Mouse (Mus musculus) midbrain, embryonic 16.5 days (tissue): Measurements from ENCODE around the gene Cdk5r1. TPM values are rescaled to one million over a fixed set of nuclear protein-coding genes. Genes with fewer than 3 reads are reported as not detected.

ENCODE experiments used
- ATAC-seq: fragments of 200-750 bp; cut with Nextera tagmentation; 2 replicates; pipeline ENCODE4 v1.8.0; 2017; ENCODE audit warnings: moderate TSS enrichment
- H3K27ac ChIP-seq: fragments of 300-500 bp; sonication (generic); 2 replicates; pipeline ENCODE4 v1.5.1; 2014; ENCODE audit warnings: mild to moderate bottlenecking, low read length, mixed read lengths
- H3K27me3 ChIP-seq: fragments of 300-500 bp; sonication (generic); 2 replicates; pipeline ENCODE4 v1.6.1; 2014; ENCODE audit warnings: low read depth, low read length, mixed read lengths; ENCODE audit not compliant: control insufficient read depth, insufficient read depth
- H3K36me3 ChIP-seq: fragments of 300-500 bp; sonication (generic); 2 replicates; pipeline ENCODE4 v1.6.1; 2014; ENCODE audit warnings: mild to moderate bottlenecking, low read length, moderate library complexity, mixed read lengths; ENCODE audit not compliant: control insufficient read depth, insufficient read depth
- H3K4me1 ChIP-seq: fragments of 300-500 bp; sonication (generic); 2 replicates; pipeline ENCODE4 v1.6.1; 2014; ENCODE audit warnings: mild to moderate bottlenecking, low read length, mixed read lengths; ENCODE audit not compliant: control insufficient read depth, insufficient read depth
- H3K4me2 ChIP-seq: fragments of 300-500 bp; sonication (generic); 2 replicates; pipeline ENCODE4 v1.6.1; 2014; ENCODE audit warnings: mild to moderate bottlenecking, low read length, mixed read lengths
- H3K4me3 ChIP-seq: fragments of 300-500 bp; sonication (generic); 2 replicates; pipeline ENCODE4 v1.5.1; 2014; ENCODE audit warnings: low read depth, mild to moderate bottlenecking, low read length, moderate library complexity, mixed read lengths
- H3K9ac ChIP-seq: fragments of 300-500 bp; sonication (generic); 2 replicates; pipeline ENCODE4 v1.6.1; 2014; ENCODE audit warnings: low read depth, low read length, mixed read lengths
- H3K9me3 ChIP-seq: fragments of 300-500 bp; sonication (generic); replicated peaks from 2 replicates; pipeline ENCODE4 v1.6.1; 2014; ENCODE audit warnings: mild to moderate bottlenecking, low read length, mixed read lengths; ENCODE audit not compliant: control insufficient read depth, poor library complexity, severe bottlenecking
- WGBS: fragments of 180-500 bp; shearing (Covaris S2); extraction: QIAGEN DNeasy Blood & Tissue Kit; methylation state at CpG from one replicate; pipeline ENCODE4 v1.1.7; 2014; 5-methylcytosine and 5-hydroxymethylcytosine counted together
- polyA plus RNA-seq: library from polyadenylated mRNA; unstranded; fragments of >200 nt; fragmentation: Nextera tagmentation; extraction: Ambion mirVana; gene quantifications from 2 replicates; pipeline ENCODE4 v1.2.1, GENCODE M21; 2015

Cdk5r1 gene
- polyA plus RNA-seq, result 90.2 and 91.0 TPM in 2 replicates

GRCm38 (mm10) chr11:80476222-80477189 lies at the start of gene Cdk5r1:
TSS of gene Cdk5r1 (plus strand) at chr11:80477023.
- under 1% methylated on average over 54 of the region's 116 CpGs for WGBS
- peak; percentile 89 for ATAC-seq

GRCm38 (mm10) chr11:80428381-80429008 lies 48.3 kb upstream of the Cdk5r1 start, which contains the start of gene Psmd11:
TSS of gene Psmd11 (plus strand) at chr11:80428615.
- peak within 1 kb of the TSS; percentile 95 for H3K4me2 ChIP-seq
- H3K27ac ChIP-seq, result peak within 1 kb of the TSS; percentile 92
- peak within 1 kb of the TSS; percentile 92 for H3K9ac ChIP-seq
- H3K9me3 ChIP-seq, result no peaks in the 10 kb centered on the region
- peaks cover 15% of the 10 kb centered on the region for H3K4me1 ChIP-seq
- peak; percentile 100 for ATAC-seq
- H3K36me3 ChIP-seq, result peaks cover 10% of the 10 kb centered on the region
- H3K4me3 ChIP-seq, result peak within 1 kb of the TSS; percentile 98
- H3K27me3 ChIP-seq, result no peaks in the 10 kb centered on the region
- WGBS, result under 1% methylated on average over 36 of the region's 58 CpGs

More at GRCm38 (mm10) chr11:80476222-80477189, at the start of gene Cdk5r1:
- peak within 1 kb of the TSS; percentile 99 for H3K9ac ChIP-seq
- H3K4me2 ChIP-seq, result peak within 1 kb of the TSS; percentile 83
- no peaks in the 10 kb centered on the region for H3K9me3 ChIP-seq
- peaks cover 5% of the 10 kb centered on the region for H3K4me1 ChIP-seq
- H3K27me3 ChIP-seq, result no peaks in the 10 kb centered on the region
- no peaks in the 10 kb centered on the region; the same call in 1 of the 2 replicates for H3K36me3 ChIP-seq
- peak within 1 kb of the TSS; percentile 99 for H3K27ac ChIP-seq
- peak within 1 kb of the TSS; percentile 86 for H3K4me3 ChIP-seq

GRCm38 (mm10) chr11:80429009-80429475 lies 47.8 kb upstream of the Cdk5r1 start:
- H3K9me3 ChIP-seq, result no peaks in the 10 kb centered on the region
- no peaks in the 10 kb centered on the region for H3K27me3 ChIP-seq
- peaks cover 15% of the 10 kb centered on the region for H3K4me1 ChIP-seq
- H3K27ac ChIP-seq, result peak overlapping the region; percentile 92
- H3K9ac ChIP-seq, result peak overlapping the region; percentile 92
- H3K4me2 ChIP-seq, result peak overlapping the region; percentile 95
- 1% methylated on average over 34 of the region's 37 CpGs for WGBS
- ATAC-seq, result peak; percentile 16
- H3K36me3 ChIP-seq, result peaks cover 10% of the 10 kb centered on the region
- H3K4me3 ChIP-seq, result peak overlapping the region; percentile 98

GRCm38 (mm10) chr11:80429500-80430166 lies 47.2 kb upstream of the Cdk5r1 start:
- ATAC-seq, result no peak
- Histone ChIP-seq H3K9me3 (no peaks in the 10 kb centered on the region), H3K4me1 (peaks cover 15% of the 10 kb centered on the region), H3K4me3 (peak overlapping the region; percentile 98), H3K4me2 (peak overlapping the region; percentile 95), H3K36me3 (peaks cover 10% of the 10 kb centered on the region), H3K27ac (no peak overlapping the region), H3K9ac (peak overlapping the region; percentile 92), H3K27me3 (no peaks in the 10 kb centered on the region)
- 57% methylated on average over 14 of the region's 14 CpGs for WGBS

- H3K9ac ChIP-seq, result no peak overlapping the region
- 95% methylated on average over 3 of the region's 3 CpGs for WGBS
- no peak for ATAC-seq
Observed at GRCm38 (mm10) chr11:80430366-80430910, 46.4 kb upstream of the Cdk5r1 start.

GRCm38 (mm10) chr11:80446916-80447315 lies 29.9 kb upstream of the Cdk5r1 start:
- Histone ChIP-seq H3K9me3 (no peaks in the 10 kb centered on the region), H3K4me3 (no peak overlapping the region), H3K4me1 (no peaks in the 10 kb centered on the region), H3K27ac (no peak overlapping the region), H3K4me2 (no peak overlapping the region), H3K27me3 (no peaks in the 10 kb centered on the region), H3K9ac (no peak overlapping the region), H3K36me3 (peaks cover 11% of the 10 kb centered on the region; the same call in 1 of the 2 replicates)
- no peak for ATAC-seq
- WGBS, result 95% methylated on average over 3 of the region's 3 CpGs

More at GRCm38 (mm10) chr11:80430366-80430910, 46.4 kb upstream of the Cdk5r1 start:
- Histone ChIP-seq H3K4me1 (peaks cover 15% of the 10 kb centered on the region), H3K27me3 (no peaks in the 10 kb centered on the region), H3K4me3 (no peak overlapping the region), H3K36me3 (peaks cover 10% of the 10 kb centered on the region), H3K27ac (no peak overlapping the region), H3K4me2 (no peak overlapping the region), H3K9me3 (no peaks in the 10 kb centered on the region)

- no peak for ATAC-seq
- Histone ChIP-seq H3K4me2 (no peak overlapping the region), H3K9me3 (no peaks in the 10 kb centered on the region), H3K9ac (no peak overlapping the region), H3K4me1 (no peaks in the 10 kb centered on the region), H3K27ac (no peak overlapping the region), H3K4me3 (no peak overlapping the region), H3K27me3 (no peaks in the 10 kb centered on the region), H3K36me3 (peaks cover 10% of the 10 kb centered on the region; the same call in 1 of the 2 replicates)
- WGBS, result 92% methylated on average over 2 of the region's 2 CpGs
Observed at GRCm38 (mm10) chr11:80449859-80450258, 27.0 kb upstream of the Cdk5r1 start.

- Histone ChIP-seq H3K4me3 (no peak overlapping the region), H3K4me1 (no peaks in the 10 kb centered on the region), H3K27me3 (no peaks in the 10 kb centered on the region), H3K9me3 (no peaks in the 10 kb centered on the region), H3K36me3 (peaks cover 5% of the 10 kb centered on the region; the same call in 1 of the 2 replicates), H3K4me2 (no peak overlapping the region), H3K27ac (no peak overlapping the region), H3K9ac (no peak overlapping the region)
- 88% methylated on average over 3 of the region's 3 CpGs for WGBS
- no peak for ATAC-seq
Observed at GRCm38 (mm10) chr11:80452242-80452641, 24.6 kb upstream of the Cdk5r1 start.
